Mouse (Mus musculus) limb, embryonic 13.5 days (tissue): ENCODE measurements around the gene Lpar1. TPM values are rescaled to one million over a fixed set of nuclear protein-coding genes. Genes with fewer than 3 reads are reported as not detected.
A peak's percentile ranks its signal among the peaks of the same experiment; 100 is the strongest.

Source experiments
- ATAC-seq: fragments of 200-750 bp; cut with Nextera tagmentation; 2 replicates; pipeline ENCODE4 v1.8.0; 2017; ENCODE audit warnings: low read depth, moderate number of reproducible peaks, moderate TSS enrichment; ENCODE audit not compliant: low FRiP score
- H3K27ac ChIP-seq: fragments of 300-500 bp; sonication (generic); 2 replicates; pipeline ENCODE4 v1.5.1; 2015; ENCODE audit warnings: inconsistent platforms, mild to moderate bottlenecking, moderate library complexity
- H3K27me3 ChIP-seq: fragments of 300-500 bp; sonication (generic); 2 replicates; pipeline ENCODE4 v1.6.1; 2015; ENCODE audit warnings: mild to moderate bottlenecking, inconsistent platforms
- H3K36me3 ChIP-seq: fragments of 300-500 bp; sonication (generic); 2 replicates; pipeline ENCODE4 v1.6.1; 2015; ENCODE audit warnings: inconsistent platforms, mild to moderate bottlenecking, moderate library complexity
- H3K4me1 ChIP-seq: fragments of 300-500 bp; sonication (generic); 2 replicates; pipeline ENCODE4 v1.6.1; 2015; ENCODE audit warnings: inconsistent platforms
- H3K4me2 ChIP-seq: fragments of 300-500 bp; sonication (generic); replicated peaks from 2 replicates; pipeline ENCODE4 v1.6.1; 2015; ENCODE audit warnings: inconsistent platforms, mild to moderate bottlenecking, moderate library complexity
- H3K4me3 ChIP-seq: fragments of 300-500 bp; sonication (generic); 2 replicates; pipeline ENCODE4 v1.5.1; 2015; ENCODE audit warnings: moderate library complexity, mild to moderate bottlenecking, inconsistent platforms
- H3K9ac ChIP-seq: fragments of 300-500 bp; sonication (generic); 2 replicates; pipeline ENCODE4 v1.6.1; 2015; ENCODE audit warnings: mild to moderate bottlenecking, inconsistent platforms
- H3K9me3 ChIP-seq: fragments of 300-500 bp; sonication (generic); 2 replicates; pipeline ENCODE4 v1.6.1; 2016; ENCODE audit warnings: inconsistent platforms
- WGBS: fragments of 180-500 bp; shearing (Covaris S2); methylation state at CpG from one replicate; pipeline ENCODE4 v1.1.7; 2015; 5-methylcytosine and 5-hydroxymethylcytosine counted together
- polyA plus RNA-seq: library from polyadenylated mRNA; unstranded; fragments of >200 nt; fragmentation: Nextera tagmentation; extraction: Ambion mirVana; gene quantifications from 2 replicates; pipeline ENCODE4 v1.2.1, GENCODE M21; 2015

Lpar1 gene
- polyA plus RNA-seq, 1 experiment from 2014 or later, result 236 TPM

GRCm38 (mm10) chr4:58469035-58469434 lies 84.7 kb downstream of the Lpar1 start:
- Histone ChIP-seq H3K27ac (no peak overlapping the region), H3K9ac (no peak overlapping the region), H3K9me3 (no peaks in the 10 kb centered on the region), H3K4me1 (peaks cover 31% of the 10 kb centered on the region), H3K4me3 (no peak overlapping the region), H3K36me3 (peaks cover 6% of the 10 kb centered on the region; the same call in 1 of the 2 replicates), H3K27me3 (no peaks in the 10 kb centered on the region), H3K4me2 (no peak overlapping the region)
- peak; percentile 58; the same call in 1 of the 2 replicates for ATAC-seq
- WGBS, result 64% methylated on average over 7 of the region's 7 CpGs

DNA sequence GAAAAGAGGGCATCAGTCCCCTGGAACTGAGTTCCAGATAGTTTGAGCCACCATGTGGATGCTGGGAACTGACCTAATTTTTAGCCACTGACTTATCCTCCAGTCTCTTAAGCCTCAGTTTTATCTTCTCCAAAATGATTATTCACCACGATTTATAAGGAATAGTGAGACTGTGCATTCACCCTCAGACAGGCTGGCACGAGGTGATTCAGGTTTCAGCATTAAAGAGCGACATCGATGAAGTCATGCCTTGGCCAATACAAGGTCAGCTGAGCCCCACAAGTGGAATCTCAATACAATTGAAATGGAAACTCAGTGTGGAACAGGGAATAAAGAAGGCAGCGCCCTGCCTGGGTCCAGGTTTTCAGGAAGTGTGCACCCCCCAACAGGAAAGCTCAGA lies 88.1 kb downstream of the Lpar1 start:
- no peak overlapping the region for H3K4me2 ChIP-seq
- no peaks in the 10 kb centered on the region for H3K27me3 ChIP-seq
- no peak overlapping the region for H3K27ac ChIP-seq
- no peak overlapping the region for H3K9ac ChIP-seq
- H3K9me3 ChIP-seq, result no peaks in the 10 kb centered on the region
- no peak for ATAC-seq
- peaks cover 3% of the 10 kb centered on the region; the same call in 1 of the 2 replicates for H3K36me3 ChIP-seq
- H3K4me1 ChIP-seq, result peaks cover 38% of the 10 kb centered on the region
- H3K4me3 ChIP-seq, result no peak overlapping the region
- 91% methylated on average over 5 of the region's 5 CpGs for WGBS

DNA sequence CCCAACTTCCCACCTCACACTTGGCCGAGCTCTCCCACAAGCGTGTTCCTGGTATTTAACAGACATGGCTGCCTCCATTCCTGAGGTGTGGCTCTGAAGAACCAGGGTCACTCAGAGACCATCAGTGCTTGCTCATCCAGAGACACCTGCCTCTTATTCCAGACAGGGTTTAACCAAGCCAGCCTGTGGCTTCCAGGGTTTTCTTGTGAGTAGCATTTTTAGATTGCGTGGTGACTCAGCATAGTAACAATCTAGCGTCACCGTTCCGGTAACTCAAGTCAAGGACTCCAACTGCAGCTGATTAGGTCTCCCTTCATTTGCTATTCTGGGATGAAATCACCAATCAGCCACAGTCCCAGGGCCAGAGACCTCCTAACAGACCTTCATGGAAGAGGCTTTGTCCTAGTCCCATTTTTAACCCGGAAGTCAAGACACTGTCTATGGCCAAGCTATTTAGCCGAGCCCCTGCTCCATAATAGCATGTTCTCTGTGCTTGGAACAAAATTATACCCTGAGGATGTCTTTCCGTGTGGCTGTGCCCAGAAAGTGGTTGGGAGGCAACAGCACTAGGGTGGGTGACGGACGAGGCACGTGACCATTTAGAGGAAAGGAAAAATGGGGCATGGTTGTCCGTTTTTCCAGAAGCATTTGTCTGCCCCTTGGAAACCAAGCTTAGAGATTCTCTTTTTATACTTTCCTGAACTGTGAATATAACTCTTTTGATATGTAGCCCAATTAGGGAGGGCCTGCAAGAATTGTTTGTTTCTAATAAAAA lies 89.1 kb downstream of the Lpar1 start:
- Histone ChIP-seq H3K9me3 (no peaks in the 10 kb centered on the region), H3K9ac (no peak overlapping the region), H3K27ac (no peak overlapping the region), H3K4me1 (peaks cover 38% of the 10 kb centered on the region), H3K4me3 (no peak overlapping the region), H3K4me2 (no peak overlapping the region), H3K36me3 (peaks cover 12% of the 10 kb centered on the region; the same call in 1 of the 2 replicates), H3K27me3 (no peaks in the 10 kb centered on the region)
- 77% methylated on average over 13 of the region's 13 CpGs for WGBS
- ATAC-seq, result no peak

GRCm38 (mm10) chr4:58462990-58463389 lies 90.7 kb downstream of the Lpar1 start:
- no peak for ATAC-seq
- 65% methylated on average over 5 of the region's 5 CpGs for WGBS
- Histone ChIP-seq H3K4me2 (no peak overlapping the region), H3K36me3 (peaks cover 20% of the 10 kb centered on the region), H3K4me1 (peaks cover 34% of the 10 kb centered on the region), H3K9ac (no peak overlapping the region), H3K4me3 (no peak overlapping the region), H3K27me3 (no peaks in the 10 kb centered on the region), H3K9me3 (no peaks in the 10 kb centered on the region), H3K27ac (no peak overlapping the region)

GRCm38 (mm10) chr4:58462586-58462985 lies 91.1 kb downstream of the Lpar1 start:
- ATAC-seq, result no peak
- Histone ChIP-seq H3K4me1 (peaks cover 35% of the 10 kb centered on the region), H3K9ac (no peak overlapping the region), H3K4me2 (no peak overlapping the region), H3K27ac (no peak overlapping the region), H3K36me3 (peaks cover 24% of the 10 kb centered on the region), H3K4me3 (no peak overlapping the region), H3K27me3 (no peaks in the 10 kb centered on the region), H3K9me3 (no peaks in the 10 kb centered on the region)
- 87% methylated on average over 2 of the region's 2 CpGs for WGBS

DNA sequence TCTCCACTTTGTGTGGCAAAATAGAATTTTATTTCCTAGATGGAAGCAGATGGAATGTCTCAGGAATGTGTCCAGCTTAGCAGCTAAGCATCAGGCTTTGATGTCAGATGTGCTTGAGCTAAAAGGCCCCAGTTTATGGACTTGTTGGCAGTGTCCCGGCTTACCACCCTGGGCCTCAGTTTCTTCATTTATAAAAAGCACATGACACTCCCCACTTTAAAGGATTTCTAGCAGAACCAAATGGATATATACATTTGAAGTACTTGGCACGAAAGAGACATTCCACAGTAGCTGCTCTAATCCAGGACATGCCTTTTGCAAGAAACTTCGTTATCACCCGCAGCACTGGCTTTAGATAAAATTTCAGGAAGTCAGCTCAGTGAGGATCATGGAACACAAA lies 100.4 kb downstream of the Lpar1 start:
- Histone ChIP-seq H3K27ac (no peak overlapping the region), H3K9me3 (no peaks in the 10 kb centered on the region), H3K36me3 (peaks cover 11% of the 10 kb centered on the region), H3K4me3 (no peak overlapping the region), H3K4me2 (no peak overlapping the region), H3K9ac (no peak overlapping the region), H3K27me3 (no peaks in the 10 kb centered on the region), H3K4me1 (peaks cover 11% of the 10 kb centered on the region; the same call in 1 of the 2 replicates)
- ATAC-seq, result no peak
- WGBS, result 59% methylated on average over 4 of the region's 4 CpGs

GRCm38 (mm10) chr4:58448825-58449224 lies 104.9 kb downstream of the Lpar1 start:
- 90% methylated on average over 3 of the region's 3 CpGs for WGBS
- ATAC-seq, result no peak
- no peak overlapping the region for H3K9ac ChIP-seq

GRCm38 (mm10) chr4:58447841-58448240 lies 105.9 kb downstream of the Lpar1 start:
- H3K9ac ChIP-seq, result no peak overlapping the region
- no peaks in the 10 kb centered on the region for H3K27me3 ChIP-seq
- WGBS, result 78% methylated on average over 7 of the region's 7 CpGs
- H3K9me3 ChIP-seq, result no peaks in the 10 kb centered on the region
- peaks cover 14% of the 10 kb centered on the region for H3K36me3 ChIP-seq
- no peak overlapping the region for H3K27ac ChIP-seq
- no peak overlapping the region for H3K4me2 ChIP-seq
- H3K4me1 ChIP-seq, result no peaks in the 10 kb centered on the region
- no peak for ATAC-seq
- H3K4me3 ChIP-seq, result no peak overlapping the region

More at GRCm38 (mm10) chr4:58448825-58449224, 104.9 kb downstream of the Lpar1 start:
- H3K36me3 ChIP-seq, result peaks cover 11% of the 10 kb centered on the region
- H3K27me3 ChIP-seq, result no peaks in the 10 kb centered on the region
- no peak overlapping the region for H3K27ac ChIP-seq
- peaks cover 6% of the 10 kb centered on the region; the same call in 1 of the 2 replicates for H3K4me1 ChIP-seq
- no peaks in the 10 kb centered on the region for H3K9me3 ChIP-seq
- no peak overlapping the region for H3K4me2 ChIP-seq
- H3K4me3 ChIP-seq, result no peak overlapping the region

- Histone ChIP-seq H3K36me3 (peaks cover 20% of the 10 kb centered on the region), H3K4me1 (no peaks in the 10 kb centered on the region), H3K4me2 (no peak overlapping the region), H3K27ac (no peak overlapping the region), H3K9ac (no peak overlapping the region), H3K9me3 (no peaks in the 10 kb centered on the region), H3K4me3 (no peak overlapping the region), H3K27me3 (no peaks in the 10 kb centered on the region)
- ATAC-seq, result no peak
- WGBS, result 80% methylated on average over 6 of the region's 6 CpGs
Measured at GRCm38 (mm10) chr4:58445846-58446245, 107.9 kb downstream of the Lpar1 start.

DNA sequence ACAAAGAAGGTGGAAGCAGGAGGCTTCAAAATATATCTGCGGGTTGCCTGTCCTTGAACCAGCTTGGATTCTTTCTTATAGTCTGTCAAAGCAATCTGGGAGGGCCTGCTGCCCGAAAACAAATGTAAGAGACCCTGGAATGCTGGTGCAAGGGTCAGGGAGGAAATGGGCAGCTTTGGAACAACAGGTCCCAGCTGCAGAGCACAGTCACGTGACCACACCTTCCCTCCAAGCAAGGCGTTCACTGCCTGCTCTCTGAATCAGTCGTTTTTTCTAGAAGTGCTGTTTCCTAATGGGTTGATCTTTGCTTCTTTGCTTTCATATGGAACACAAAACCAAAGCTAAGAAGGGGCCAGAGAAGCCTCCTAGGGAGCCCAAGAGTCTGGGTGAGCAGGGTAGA lies 111.4 kb downstream of the Lpar1 start:
- Histone ChIP-seq H3K36me3 (peaks cover 19% of the 10 kb centered on the region), H3K4me2 (no peak overlapping the region), H3K4me3 (no peak overlapping the region), H3K9me3 (no peaks in the 10 kb centered on the region), H3K4me1 (peaks cover 19% of the 10 kb centered on the region), H3K27ac (no peak overlapping the region), H3K27me3 (no peaks in the 10 kb centered on the region), H3K9ac (no peak overlapping the region)
- 43% methylated on average over 5 of the region's 5 CpGs for WGBS
- no peak for ATAC-seq

GRCm38 (mm10) chr4:58438654-58439053 lies 115.0 kb downstream of the Lpar1 start:
- no peak overlapping the region for H3K9ac ChIP-seq
- H3K27me3 ChIP-seq, result no peaks in the 10 kb centered on the region
- H3K9me3 ChIP-seq, result no peaks in the 10 kb centered on the region
- H3K4me3 ChIP-seq, result no peak overlapping the region
- H3K27ac ChIP-seq, result no peak overlapping the region
- 62% methylated on average over 7 of the region's 7 CpGs for WGBS
- H3K36me3 ChIP-seq, result peaks cover 39% of the 10 kb centered on the region
- H3K4me1 ChIP-seq, result peaks cover 19% of the 10 kb centered on the region
- no peak for ATAC-seq
- H3K4me2 ChIP-seq, result no peak overlapping the region

DNA sequence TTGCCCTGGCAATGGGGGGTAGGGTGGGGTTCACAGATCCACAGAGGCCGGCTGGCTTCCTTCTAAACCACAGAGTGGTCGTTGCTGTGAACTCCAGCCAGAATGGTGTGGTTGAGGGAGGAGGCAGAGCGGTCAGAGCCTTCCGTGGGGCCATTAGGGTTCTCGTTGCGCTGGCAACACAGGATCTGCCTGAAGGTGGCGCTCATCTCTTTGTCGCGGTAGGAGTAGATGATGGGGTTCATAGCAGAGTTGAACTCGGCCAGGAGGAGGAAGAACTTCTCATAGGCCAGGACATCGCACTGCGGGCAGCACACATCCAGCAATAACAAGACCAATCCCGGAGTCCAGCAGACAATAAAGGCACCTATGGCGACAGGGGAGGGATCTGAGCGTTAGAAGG lies 116.4 kb downstream of the Lpar1 start:
- ATAC-seq, result no peak
- Histone ChIP-seq H3K27me3 (no peaks in the 10 kb centered on the region), H3K4me3 (no peak overlapping the region), H3K4me1 (peaks cover 19% of the 10 kb centered on the region), H3K9ac (no peak overlapping the region), H3K4me2 (no peak overlapping the region), H3K9me3 (no peaks in the 10 kb centered on the region), H3K36me3 (peaks cover 43% of the 10 kb centered on the region), H3K27ac (no peak overlapping the region)
- WGBS, result 89% methylated on average over 15 of the region's 15 CpGs
